In the genomic region with DNA sequence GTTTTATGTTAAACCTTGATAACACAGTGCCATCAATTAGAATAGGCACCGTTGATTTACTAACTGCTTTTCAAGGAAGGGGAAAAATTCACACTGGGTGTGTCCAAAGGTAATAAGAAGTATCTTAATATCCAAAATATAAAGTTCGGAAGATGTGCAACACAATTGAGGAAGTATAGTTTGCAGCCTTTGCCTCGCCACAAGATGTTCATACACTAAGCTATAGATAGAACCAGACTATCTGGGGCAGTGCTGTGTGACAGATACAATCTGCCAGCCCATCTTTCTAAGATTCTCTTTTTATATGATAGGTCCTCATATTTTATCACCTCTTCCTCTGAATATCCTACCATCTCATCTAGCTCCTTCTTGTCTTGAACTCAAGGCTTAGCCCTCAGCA, we compare ENCODE assay signal across 26 mouse cellular contexts. TPM values are rescaled to one million over a fixed set of nuclear protein-coding genes. Genes with fewer than 3 reads are reported as not detected.
A peak's percentile ranks its signal among the peaks of the same experiment; 100 is the strongest.
DNase-seq lines count a peak whose midpoint lies in the region; ATAC-seq and TF ChIP-seq lines count a peak whose summit lies in the region.
"Had no signal": no experiment of that assay in that cellular context is flagged by ENCODE, and none has a peak within 500 bp of the region (broad histone marks: within the 10 kb centered on the region; RNA-seq: fewer than 3 reads in every experiment).

No protein-coding gene starts in this region.

- WGBS in hindbrain, postnatal 0 days: 94% methylated on average over 3 of the region's 3 CpGs

- peaks cover 4% of the 10 kb centered on the region; the same call in 1 of the 2 replicates for H3K4me1 ChIP-seq in hindbrain, postnatal 0 days (ENCODE audit: insufficient read depth, low read length)
- H3K4me1 ChIP-seq: embryonic facial prominence, embryonic 10.5 days had no signal

- peak; percentile 40 for DNase-seq in induced T-regulatory cell, adult 2 months (ENCODE audit: low read depth)
- no peak for DNase-seq in hindbrain, postnatal 0 days (ENCODE audit: low spot score)
- no peak for DNase-seq in gastrocnemius, postnatal 36 days
- no peak for DNase-seq in lung, adult 18-20 months
- DNase-seq: adrenal gland, postnatal 10 days; adrenal gland, postnatal 36 days; cerebellum, adult 18-20 months; cerebellum, postnatal 14 days; embryo, embryonic 11 days; gastrocnemius, adult 2 months; gastrocnemius, postnatal 14 days; heart, adult 11 months had no signal

- H3K4me2 ChIP-seq in hindbrain, postnatal 0 days (ENCODE audit: low read depth, low read length): no peak overlapping the region
- H3K4me2 ChIP-seq: embryonic facial prominence, embryonic 13.5 days; forebrain, embryonic 12.5 days; forebrain, embryonic 15.5 days; heart, embryonic 11.5 days; hindbrain, embryonic 12.5 days had no signal

- no peak overlapping the region for H3K27ac ChIP-seq in hindbrain, postnatal 0 days
- H3K27ac ChIP-seq: embryonic facial prominence, embryonic 10.5 days; embryonic facial prominence, embryonic 13.5 days; forebrain, embryonic 12.5 days; gastrocnemius, adult 2 months; hindbrain, embryonic 12.5 days had no signal

- intact Hi-C loops in gastrocnemius, postnatal 36 days (cut with DNase I): no loop called here

- no peak overlapping the region for H3K4me3 ChIP-seq in hindbrain, postnatal 0 days (ENCODE audit: low read length)
- H3K4me3 ChIP-seq: embryonic facial prominence, embryonic 10.5 days; embryonic facial prominence, embryonic 13.5 days; erythroblast, embryonic 14.5 days; forebrain, embryonic 12.5 days; forebrain, embryonic 15.5 days; gastrocnemius, adult 2 months; hindbrain, embryonic 12.5 days had no signal

- H3K9me3 ChIP-seq in hindbrain, postnatal 0 days (ENCODE audit: low read length): no peaks in the 10 kb centered on the region
- H3K9me3 ChIP-seq: embryonic facial prominence, embryonic 10.5 days; embryonic facial prominence, embryonic 13.5 days; forebrain, embryonic 12.5 days; forebrain, embryonic 15.5 days; hindbrain, embryonic 12.5 days had no signal

- TF ChIP-seq CTCF in hindbrain, postnatal 0 days (IDR thresholded peaks at IDR 0.05; ENCODE audit: low read depth): no peak

- H3K27me3 ChIP-seq in hindbrain, postnatal 0 days (ENCODE audit: insufficient read depth, low read length): no peaks in the 10 kb centered on the region
- H3K27me3 ChIP-seq: CH12.LX; embryonic facial prominence, embryonic 13.5 days; forebrain, embryonic 12.5 days; forebrain, embryonic 15.5 days; hindbrain, embryonic 12.5 days; Patski had no signal

- ATAC-seq in common myeloid progenitor, adult 5-6 weeks (replicated peaks; ENCODE audit: low read depth, poor library complexity, severe bottlenecking): peak; percentile 57
- 0 out of 2 replicates have a peak, but pooled peaks have one; percentile 29 for ATAC-seq in monocyte, adult 5-6 weeks (replicated peaks; ENCODE audit: insufficient number of reproducible peaks, low FRiP score, low TSS enrichment, poor library complexity, severe bottlenecking)
- ATAC-seq in hindbrain, postnatal 0 days: no peak
- ATAC-seq: forebrain, embryonic 15.5 days; hindbrain, embryonic 16.5 days; intestine, postnatal 0 days; Patski had no signal

- H3K36me3 ChIP-seq in hindbrain, postnatal 0 days (ENCODE audit: insufficient read depth, low read length): no peaks in the 10 kb centered on the region
- H3K36me3 ChIP-seq: embryonic facial prominence, embryonic 10.5 days; embryonic facial prominence, embryonic 13.5 days; forebrain, embryonic 12.5 days; forebrain, embryonic 15.5 days; G1E; hindbrain, embryonic 12.5 days had no signal

- no peak overlapping the region for H3K9ac ChIP-seq in hindbrain, postnatal 0 days (replicated peaks; ENCODE audit: low read length)
- H3K9ac ChIP-seq: embryonic facial prominence, embryonic 13.5 days; forebrain, embryonic 12.5 days; forebrain, embryonic 15.5 days; hindbrain, embryonic 12.5 days had no signal

RNA-seq across cellular contexts. Expression of a gene that starts 22.4 kb away (rescaled TPM):
- 23.5 and 45.5 TPM in 2 replicates for total RNA-seq in common myeloid progenitor, adult 5-6 weeks (2017)
- 820 to 1,108 TPM (median 1,028 TPM) in 3 replicates for total RNA-seq in monocyte, adult 5-6 weeks (2017)
- 0.11 TPM in 1 of 2 replicates, not detected in the other for total RNA-seq in hindbrain, postnatal 0 days (2014; rRNA removed)
- 0.24 and 0.49 TPM in 2 replicates for polyA plus RNA-seq in hindbrain, postnatal 0 days (2015; fragmentation: Nextera tagmentation; extraction: Ambion mirVana)
- total RNA-seq in gastrocnemius, postnatal 36 days (2021): under 1 TPM; 0.20 to 0.79 TPM
- polyA plus RNA-seq: erythroblast, embryonic 14.5 days; G1E had no signal

Comparison
In these comparisons a context has a peak if more than half of its experiments do, and no peak if none do; other contexts are left out.
1. RNA of a gene that starts 22.4 kb away (total RNA-seq): 820 to 1,108 TPM in monocyte, adult 5-6 weeks and 23.5 to 45.5 TPM in common myeloid progenitor, adult 5-6 weeks; 0.20 to 0.79 TPM in gastrocnemius, postnatal 36 days and 0.11 TPM in hindbrain, postnatal 0 days; every median in the first group is over 10 times any median in the second.